Mouse (Mus musculus): ENCODE results near the gene Slc25a13. TPM values are rescaled to one million over a fixed set of nuclear protein-coding genes. Genes with fewer than 3 reads are reported as not detected.

Slc25a13 gene
- total and polyA plus RNA-seq, 3 experiments = 2.9 to 9.7 (median 9.1) TPM

- no peak for DNase-seq
These were observed 104.0 kb downstream of the Slc25a13 start for GRCm38 (mm10) chr6:6112767-6113528.

DNA sequence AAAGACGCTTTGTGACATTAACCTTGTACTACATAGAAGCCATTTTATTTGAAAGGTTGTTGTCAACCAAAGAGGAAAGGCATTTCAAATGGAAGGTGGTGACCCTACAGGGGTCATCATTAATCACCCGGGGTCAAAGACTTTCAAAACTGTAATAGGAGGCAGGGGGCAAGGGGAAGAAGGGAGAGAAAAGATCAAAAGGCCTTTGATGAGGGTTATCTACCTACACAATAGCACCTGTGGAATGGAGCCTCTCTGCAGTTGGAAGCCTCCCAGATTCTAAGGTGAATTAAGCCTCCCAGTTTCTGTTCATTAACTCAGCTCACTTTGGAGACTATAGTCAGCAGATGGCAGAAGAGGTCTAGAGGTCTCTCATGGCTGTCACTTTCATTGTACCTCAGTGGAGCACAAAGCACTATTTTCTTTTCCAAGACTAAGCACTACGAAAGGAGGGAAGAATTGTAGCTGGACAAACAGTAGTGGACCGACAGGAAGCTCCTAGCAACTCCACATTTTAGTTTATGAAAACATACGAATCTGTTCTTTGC lies 109.5 kb downstream of the Slc25a13 start:
- no peak for DNase-seq

DNA sequence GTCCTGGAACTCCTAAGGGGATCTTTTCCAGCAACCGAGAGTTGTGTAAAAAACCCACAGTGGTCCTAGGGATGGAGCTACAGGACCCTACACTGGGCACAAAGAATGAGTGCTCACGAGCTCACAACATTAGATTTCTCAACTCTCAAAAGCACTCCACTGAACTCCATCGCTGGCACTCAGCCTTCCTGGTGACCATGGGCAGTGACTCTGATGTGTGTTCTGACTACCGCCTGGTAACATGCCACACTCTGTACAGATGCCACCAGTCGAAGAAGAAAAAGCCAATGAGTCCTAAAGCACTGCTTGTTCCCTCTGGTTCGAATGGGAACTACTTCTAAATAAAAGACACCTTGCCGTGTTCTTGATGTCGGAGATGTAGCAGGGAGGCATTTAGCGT lies 111.4 kb downstream of the Slc25a13 start:
- peak; percentile 20 for DNase-seq

- no peak for DNase-seq
These were observed 113.5 kb downstream of the Slc25a13 start for GRCm38 (mm10) chr6:6103469-6103868.

GRCm38 (mm10) chr6:6101605-6102004 lies 115.4 kb downstream of the Slc25a13 start:
- DNase-seq = no peak

DNA sequence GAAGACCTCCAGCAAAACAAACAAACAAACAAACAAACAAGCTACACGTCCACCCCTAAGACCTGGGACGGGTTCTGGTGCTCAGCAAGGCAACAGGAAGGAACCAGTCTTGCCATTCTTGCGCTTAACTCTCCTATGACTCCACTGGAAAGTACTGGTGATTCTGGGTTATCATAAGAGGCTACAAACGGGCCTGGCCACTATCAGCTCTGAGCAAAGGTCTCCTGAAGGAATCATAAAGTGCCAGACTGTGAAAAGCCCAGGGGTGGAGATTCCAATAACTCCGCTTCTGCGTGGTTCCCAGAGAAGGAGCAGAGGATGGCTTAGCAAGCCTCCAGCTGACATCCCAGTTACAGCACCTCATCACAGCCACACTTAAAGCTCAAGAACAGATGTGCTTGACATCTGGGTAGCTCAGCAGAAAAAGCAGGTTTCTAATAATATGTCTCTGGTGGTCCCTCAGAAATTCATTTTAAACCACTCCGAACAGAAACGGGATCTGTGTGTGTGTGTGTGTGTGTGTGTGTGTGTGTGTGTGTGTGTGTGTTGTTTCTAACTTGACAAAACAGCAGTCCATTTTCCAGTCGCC lies 116.0 kb downstream of the Slc25a13 start:
- DNase-seq = no peak

DNA sequence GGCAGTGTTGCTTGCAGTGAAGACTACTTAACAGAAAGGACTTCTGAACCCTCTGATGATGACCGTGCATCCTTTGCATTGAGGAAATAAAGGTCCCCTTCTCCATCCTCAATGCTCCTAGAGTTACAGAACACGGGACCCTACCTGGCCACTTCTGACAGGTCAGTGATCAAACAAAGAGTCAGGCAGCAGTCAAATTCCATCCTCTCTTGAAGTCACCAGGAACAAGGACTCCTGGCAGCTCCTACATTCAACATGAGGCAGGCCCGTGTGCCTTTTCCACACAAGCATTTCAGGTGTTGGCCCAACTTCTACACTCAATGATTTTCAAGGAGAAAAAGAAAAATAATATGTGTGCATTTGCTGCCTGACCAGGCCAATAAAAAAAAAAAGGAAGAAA lies 123.0 kb downstream of the Slc25a13 start:
- DNase-seq = no peak

DNA sequence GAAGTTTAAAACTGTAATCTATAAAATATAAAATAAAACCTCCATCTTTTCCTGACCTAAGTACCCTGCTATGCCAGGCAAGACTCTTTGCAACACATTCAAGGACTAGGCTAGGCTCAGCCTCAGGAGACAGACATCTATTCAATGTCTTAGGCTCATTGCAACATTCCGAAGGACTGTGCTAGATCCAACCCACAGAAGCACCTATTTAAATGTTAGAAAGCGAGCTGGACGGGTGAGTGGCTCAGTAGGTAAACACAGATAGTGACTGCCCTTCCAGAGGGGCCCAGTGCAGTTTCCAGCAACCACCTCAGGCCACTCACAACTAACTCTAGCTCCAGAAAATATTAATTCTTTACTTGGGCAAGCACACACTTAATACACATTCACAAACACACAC lies 123.5 kb downstream of the Slc25a13 start:
- DNase-seq = no peak

DNA sequence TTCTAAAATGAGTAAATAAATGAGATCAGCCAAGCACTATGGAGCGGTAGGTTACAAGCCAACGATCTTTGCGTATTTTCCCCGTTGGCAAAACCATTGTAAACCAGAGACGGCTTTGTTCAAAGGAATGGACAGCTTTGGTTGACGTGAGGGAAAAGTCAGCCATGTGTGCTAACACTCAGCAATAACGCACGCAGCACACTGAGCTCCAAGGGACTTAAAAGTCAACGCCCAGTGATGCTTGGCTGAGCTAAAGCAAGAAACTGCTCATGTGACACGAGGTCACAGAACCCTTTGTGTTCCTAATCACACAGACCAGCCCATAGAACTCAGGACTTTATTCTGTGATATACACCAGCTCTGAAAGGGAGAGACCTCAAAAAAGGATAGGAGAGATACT lies 124.5 kb downstream of the Slc25a13 start:
- DNase-seq = no peak

- no peak for DNase-seq
These were observed 126.0 kb downstream of the Slc25a13 start for GRCm38 (mm10) chr6:6091016-6091415.

- peak; percentile 7 for DNase-seq
These were observed 128.8 kb downstream of the Slc25a13 start for GRCm38 (mm10) chr6:6088151-6088550.

GRCm38 (mm10) chr6:6080484-6080883 lies 136.5 kb downstream of the Slc25a13 start:
- no peak for DNase-seq

- DNase-seq = no peak
These were observed 139.7 kb downstream of the Slc25a13 start for GRCm38 (mm10) chr6:6077234-6077633.

GRCm38 (mm10) chr6:6075940-6076447 lies 141.0 kb downstream of the Slc25a13 start:
- DNase-seq = no peak

DNA sequence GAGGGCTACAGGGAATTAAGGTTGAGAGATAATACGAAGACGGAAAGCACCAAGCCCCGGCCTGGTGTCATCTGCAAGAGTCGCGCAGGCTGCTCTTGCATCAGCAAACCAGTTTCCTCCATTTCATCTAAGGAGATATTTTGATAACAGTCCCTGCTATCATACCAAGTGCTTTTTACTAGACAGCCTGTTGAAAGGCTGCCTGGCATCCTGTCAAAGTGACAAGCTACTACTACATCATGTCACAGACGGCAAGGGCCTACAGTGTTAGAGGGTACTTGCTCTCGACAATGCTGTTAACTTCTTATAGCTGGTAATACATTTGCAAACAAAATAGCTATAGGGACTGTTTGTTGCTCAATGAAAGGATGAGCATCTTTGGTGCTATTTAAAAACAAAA lies 145.9 kb downstream of the Slc25a13 start:
- DNase-seq = no peak

GRCm38 (mm10) chr6:6070015-6070414 lies 147.0 kb downstream of the Slc25a13 start:
- DNase-seq = no peak

DNA sequence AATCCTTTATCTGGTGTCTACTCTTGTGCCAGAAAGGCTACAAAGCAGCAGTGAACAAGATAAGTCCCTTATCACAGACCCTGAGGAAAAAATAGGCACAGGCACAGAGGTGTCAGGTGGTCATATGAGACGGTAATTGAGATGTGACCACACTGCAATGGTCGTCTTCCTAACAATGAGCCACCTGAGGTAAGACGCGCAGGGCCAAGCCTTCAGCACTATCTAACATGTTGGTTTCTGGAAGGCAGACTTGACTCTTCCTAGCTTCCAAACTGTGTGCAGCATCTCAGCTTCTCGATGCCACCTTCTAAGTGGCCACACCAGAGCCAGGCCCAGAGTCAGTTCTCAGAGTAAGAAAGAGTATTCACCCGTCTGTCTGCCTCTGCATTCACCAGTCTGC lies 149.8 kb downstream of the Slc25a13 start:
- no peak for DNase-seq

DNA sequence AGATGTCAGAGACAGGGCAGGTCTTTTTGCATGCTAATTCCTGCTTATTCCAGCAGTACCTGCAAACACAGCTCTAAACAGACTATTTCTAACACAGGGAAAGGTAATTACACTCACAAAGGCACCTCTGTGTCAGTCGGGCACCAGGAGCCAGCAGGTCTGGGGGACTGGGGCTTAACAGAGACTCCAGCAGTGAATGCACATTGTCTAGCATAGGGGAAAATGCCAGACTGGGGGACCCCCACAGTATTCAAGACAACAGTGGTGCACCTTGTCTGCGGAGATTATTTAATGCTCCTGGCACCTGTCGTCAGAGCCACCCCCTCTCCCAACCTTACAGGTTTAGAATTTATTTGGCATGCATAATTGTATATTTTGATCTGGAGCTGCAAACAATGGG lies 158.4 kb downstream of the Slc25a13 start:
- no peak for DNase-seq

- no peak for DNase-seq
These were observed 163.0 kb downstream of the Slc25a13 start for GRCm38 (mm10) chr6:6053946-6054345.

GRCm38 (mm10) chr6:6052696-6053095 lies 164.3 kb downstream of the Slc25a13 start:
- DNase-seq = no peak

DNA sequence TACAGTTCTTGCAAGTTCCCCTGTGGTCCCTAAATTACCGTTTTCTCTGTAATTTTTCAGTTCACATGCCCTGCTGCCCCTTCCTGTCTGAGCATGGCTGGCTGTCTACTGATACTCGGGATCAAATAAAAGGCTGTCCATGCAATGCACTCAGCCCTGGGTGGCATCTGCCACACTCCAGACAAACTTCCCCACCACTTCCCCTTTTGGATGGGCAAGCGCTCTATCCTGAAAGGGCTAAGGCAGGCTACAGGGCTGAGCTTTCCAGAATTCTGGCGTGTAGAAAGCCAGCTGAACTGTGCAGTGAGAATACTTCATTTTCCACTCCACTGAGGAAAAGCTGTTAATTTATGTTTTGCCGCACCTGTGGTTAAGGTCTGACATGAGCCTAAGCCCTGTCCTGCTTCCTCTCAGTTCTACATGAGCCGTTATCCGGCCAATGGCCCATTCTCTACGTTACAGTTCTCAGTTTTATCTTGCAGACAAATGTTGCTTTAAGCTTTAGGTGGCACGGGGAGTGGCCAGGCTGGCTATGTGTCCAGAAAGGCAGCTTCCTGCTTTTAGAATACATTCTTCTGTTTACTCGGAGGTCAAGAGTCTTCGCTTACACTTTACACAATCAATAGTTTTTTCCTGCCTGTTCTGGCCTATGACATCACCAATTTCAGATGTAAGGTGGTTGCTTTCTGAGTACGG lies 170.1 kb downstream of the Slc25a13 start:
- DNase-seq = no peak

DNA sequence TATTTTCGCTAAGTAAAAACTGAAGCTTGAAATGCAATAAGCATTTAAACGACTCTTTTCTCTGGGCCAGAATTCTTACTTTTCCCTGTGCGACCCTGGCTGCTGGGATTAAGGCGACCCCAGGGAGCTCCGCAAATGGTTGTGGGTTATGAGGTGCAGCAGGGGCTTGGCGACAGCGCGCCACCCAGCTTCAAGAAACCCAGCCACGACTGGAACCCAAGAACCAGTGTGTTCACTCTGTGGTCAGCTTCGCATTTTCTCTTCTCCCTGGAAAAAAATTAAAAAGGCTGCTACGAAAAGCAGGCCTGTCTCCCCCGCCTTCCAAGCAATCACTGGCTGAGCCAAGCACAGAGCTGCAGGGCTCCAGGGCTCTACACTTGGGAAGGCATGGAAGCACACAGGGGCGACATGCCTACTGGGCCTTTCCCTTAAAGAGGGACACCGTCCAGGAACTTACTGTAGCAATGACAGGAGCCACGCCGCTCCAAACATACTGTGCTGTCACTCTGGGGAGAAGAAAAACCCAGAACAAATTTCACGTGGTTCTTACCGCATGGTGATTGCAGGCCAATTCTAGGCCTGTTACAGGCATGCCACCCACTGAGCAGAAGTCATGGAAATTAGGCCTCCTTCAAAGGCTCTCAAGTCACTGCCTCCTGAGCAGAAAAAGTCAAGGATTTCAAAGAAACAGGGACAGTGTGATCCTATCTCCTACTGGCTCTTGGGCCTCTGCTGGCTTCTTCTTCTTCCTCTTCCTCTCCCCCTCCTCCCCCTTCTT lies 178.0 kb downstream of the Slc25a13 start:
- DNase-seq = no peak

All from adrenal gland, adult 2 months (tissue).